Mouse (Mus musculus) liver, postnatal 0 days (tissue): ENCODE results near the gene Dennd1c.

Source experiments
- CTCF ChIP-seq: sonication (generic); IDR thresholded peaks from 2 replicates; pipeline ENCODE4 v1.5.1; 2016; ENCODE audit warnings: antibody characterized with exemption, low read depth
- EP300 ChIP-seq: IDR thresholded peaks from 2 replicates; pipeline ENCODE4 v1.6.1; 2016; ENCODE audit warnings: antibody characterized with exemption, low read depth, mild to moderate bottlenecking

GRCm38 (mm10) chr17:57094222-57094621 is 15.9 kb upstream of the Dennd1c start:
- TF ChIP-seq CTCF (no peak), EP300 (no peak)
